ENCODE assay signal across 12 mouse cellular contexts in the genomic region with DNA sequence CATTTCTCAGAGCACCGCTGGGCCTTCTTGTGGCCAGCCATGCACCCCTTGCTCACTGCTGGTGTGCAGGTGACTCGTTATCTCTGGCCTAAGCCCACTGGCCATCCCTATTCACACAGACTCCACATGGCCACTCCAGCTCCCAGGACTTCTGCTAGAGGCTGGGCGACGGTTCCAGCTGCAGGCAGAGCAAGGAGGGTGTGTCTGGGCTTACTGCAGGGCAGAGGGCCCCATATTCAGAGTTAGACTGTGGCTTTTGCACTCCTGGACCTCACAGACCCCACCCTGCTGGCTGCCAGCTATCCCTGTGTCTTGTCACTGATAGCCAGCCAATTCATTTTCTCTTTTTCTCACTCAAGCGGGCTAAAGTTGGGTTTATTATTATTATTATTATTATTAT. TPM values are rescaled to one million over a fixed set of nuclear protein-coding genes. Genes with fewer than 3 reads are reported as not detected.
DNase-seq lines count a peak whose midpoint lies in the region; ATAC-seq and TF ChIP-seq lines count a peak whose summit lies in the region.
"Had no signal": no experiment of that assay in that cellular context is flagged by ENCODE, and none has a peak within 500 bp of the region (broad histone marks: within the 10 kb centered on the region; RNA-seq: fewer than 3 reads in every experiment).

No protein-coding gene starts in this region.

- TF ChIP-seq EP300 in ES-Bruce4 (IDR thresholded peaks at IDR 0.05; ENCODE audit: insufficient read depth, low read depth, low read length) = no peak

- H3K27ac ChIP-seq in liver, embryonic 12.5 days = no peak overlapping the region
- no peak overlapping the region for H3K27ac ChIP-seq in liver, embryonic 11.5 days (ENCODE audit: low read depth, low read length)
- H3K27ac ChIP-seq in ES-Bruce4 (ENCODE audit: insufficient read depth, low read length) = no peak overlapping the region
- peak overlapping the region; percentile 85 for H3K27ac ChIP-seq in intestine, embryonic 15.5 days
- H3K27ac ChIP-seq in small intestine, adult 2 months (ENCODE audit: insufficient read depth, low read depth, low read length) = peak overlapping the region; percentile 95
- no peak overlapping the region for H3K27ac ChIP-seq in heart, embryonic 11.5 days (ENCODE audit: low read depth, low read length)
- H3K27ac ChIP-seq: embryonic facial prominence, embryonic 10.5 days; forebrain, embryonic 13.5 days; hindbrain, embryonic 15.5 days had no signal

- H3K9ac ChIP-seq in liver, embryonic 12.5 days = peak overlapping the region; percentile 35; the same call in 1 of the 2 replicates
- no peak overlapping the region for H3K9ac ChIP-seq in liver, embryonic 11.5 days (ENCODE audit: low read depth, low read length)
- no peak overlapping the region for H3K9ac ChIP-seq in ES-Bruce4 (ENCODE audit: low read depth, poor library complexity, severe bottlenecking)
- H3K9ac ChIP-seq in intestine, embryonic 15.5 days = no peak overlapping the region
- no peak overlapping the region for H3K9ac ChIP-seq in heart, embryonic 11.5 days (ENCODE audit: low read depth, low read length)
- H3K9ac ChIP-seq: forebrain, embryonic 13.5 days; forebrain, postnatal 0 days; heart, embryonic 15.5 days; hindbrain, embryonic 15.5 days had no signal

- no peak for TF ChIP-seq CTCF in ES-Bruce4 (IDR thresholded peaks at IDR 0.05; ENCODE audit: low read depth, low read length)
- no peak for TF ChIP-seq CTCF in small intestine, adult 2 months (IDR thresholded peaks at IDR 0.05; ENCODE audit: extremely low read depth, insufficient read length, insufficient replicate concordance, low read depth, low read length)

- H3K4me1 ChIP-seq in liver, embryonic 12.5 days = peaks cover 28% of the 10 kb centered on the region
- H3K4me1 ChIP-seq in liver, embryonic 11.5 days (replicated peaks; ENCODE audit: control insufficient read depth, insufficient read depth, low read length) = peaks cover 14% of the 10 kb centered on the region
- H3K4me1 ChIP-seq in ES-Bruce4 (ENCODE audit: control insufficient read depth, insufficient read depth, low read length) = no peaks in the 10 kb centered on the region
- H3K4me1 ChIP-seq in intestine, embryonic 15.5 days (replicated peaks) = peaks cover 35% of the 10 kb centered on the region
- peaks cover 38% of the 10 kb centered on the region for H3K4me1 ChIP-seq in small intestine, adult 2 months (ENCODE audit: control insufficient read depth, insufficient read depth, insufficient read length, low read length)
- H3K4me1 ChIP-seq in heart, embryonic 11.5 days (ENCODE audit: control insufficient read depth, insufficient read depth, low read length) = no peaks in the 10 kb centered on the region; the same call in 1 of the 2 replicates
- H3K4me1 ChIP-seq: forebrain, embryonic 13.5 days; heart, embryonic 15.5 days; hindbrain, embryonic 15.5 days had no signal

- no peak overlapping the region for H3K4me2 ChIP-seq in liver, embryonic 12.5 days
- no peak overlapping the region for H3K4me2 ChIP-seq in liver, embryonic 11.5 days
- peak overlapping the region; percentile 26; the same call in 1 of the 2 replicates for H3K4me2 ChIP-seq in intestine, embryonic 15.5 days (replicated peaks)
- no peak overlapping the region for H3K4me2 ChIP-seq in heart, embryonic 11.5 days
- H3K4me2 ChIP-seq: forebrain, embryonic 13.5 days; heart, embryonic 15.5 days; hindbrain, embryonic 15.5 days had no signal

- H3K27me3 ChIP-seq in liver, embryonic 12.5 days (replicated peaks) = peaks cover 35% of the 10 kb centered on the region
- H3K27me3 ChIP-seq in liver, embryonic 11.5 days (replicated peaks; ENCODE audit: control insufficient read depth, insufficient read depth, low read length) = peaks cover 4% of the 10 kb centered on the region
- no peaks in the 10 kb centered on the region for H3K27me3 ChIP-seq in ES-Bruce4 (ENCODE audit: control insufficient read depth, insufficient read depth, low read length, poor library complexity, severe bottlenecking)
- no peaks in the 10 kb centered on the region; the same call in 1 of the 2 replicates for H3K27me3 ChIP-seq in intestine, embryonic 15.5 days (replicated peaks)
- no peaks in the 10 kb centered on the region for H3K27me3 ChIP-seq in small intestine, adult 2 months (ENCODE audit: control insufficient read depth, insufficient read depth, low read length)
- peaks cover 12% of the 10 kb centered on the region for H3K27me3 ChIP-seq in heart, embryonic 11.5 days (ENCODE audit: control insufficient read depth, insufficient read depth, low read length)
- H3K27me3 ChIP-seq: hindbrain, embryonic 15.5 days had no signal

- DNase-seq in liver, embryonic 11.5 days (ENCODE audit: low spot score) = no peak
- no peak for DNase-seq in testis, postnatal 14 days (ENCODE audit: low spot score)
- DNase-seq: forebrain, postnatal 0 days had no signal

- ATAC-seq in liver, embryonic 12.5 days = no peak
- ATAC-seq in liver, embryonic 11.5 days (replicated peaks; ENCODE audit: low FRiP score) = no peak
- ATAC-seq in intestine, embryonic 15.5 days = peak; percentile 69
- ATAC-seq in heart, embryonic 11.5 days (replicated peaks; ENCODE audit: insufficient number of reproducible peaks, low FRiP score, low TSS enrichment) = no peak
- ATAC-seq: forebrain, embryonic 13.5 days; forebrain, postnatal 0 days had no signal

- TF ChIP-seq POLR2A in ES-Bruce4 (IDR thresholded peaks at IDR 0.05; ENCODE audit: insufficient read depth, low read length) = no peak
- TF ChIP-seq POLR2A in small intestine, adult 2 months (IDR thresholded peaks at IDR 0.05; ENCODE audit: low read depth, low read length) = no peak; the same call in 1 of the 2 replicates

- H3K4me3 ChIP-seq in liver, embryonic 12.5 days = no peak overlapping the region
- H3K4me3 ChIP-seq in liver, embryonic 11.5 days (ENCODE audit: low read depth, low read length) = no peak overlapping the region
- peak overlapping the region; percentile 36 for H3K4me3 ChIP-seq in ES-Bruce4 (ENCODE audit: low read depth, low read length)
- no peak overlapping the region for H3K4me3 ChIP-seq in intestine, embryonic 15.5 days (replicated peaks)
- no peak overlapping the region for H3K4me3 ChIP-seq in small intestine, adult 2 months (ENCODE audit: low read depth, low read length)
- H3K4me3 ChIP-seq in heart, embryonic 11.5 days (ENCODE audit: low read depth, low read length) = no peak overlapping the region
- H3K4me3 ChIP-seq: embryonic facial prominence, embryonic 10.5 days; forebrain, embryonic 13.5 days; heart, embryonic 15.5 days; hindbrain, embryonic 15.5 days had no signal

- H3K9me3 ChIP-seq in liver, embryonic 12.5 days (replicated peaks) = no peaks in the 10 kb centered on the region
- no peaks in the 10 kb centered on the region for H3K9me3 ChIP-seq in liver, embryonic 11.5 days (ENCODE audit: control insufficient read depth, low read length)
- no peaks in the 10 kb centered on the region for H3K9me3 ChIP-seq in ES-Bruce4 (replicated peaks; ENCODE audit: control insufficient read depth, insufficient read depth, low read length, poor library complexity, severe bottlenecking)
- no peaks in the 10 kb centered on the region for H3K9me3 ChIP-seq in intestine, embryonic 15.5 days
- no peaks in the 10 kb centered on the region for H3K9me3 ChIP-seq in heart, embryonic 11.5 days (replicated peaks; ENCODE audit: control insufficient read depth, low read length)
- H3K9me3 ChIP-seq: embryonic facial prominence, embryonic 10.5 days; forebrain, embryonic 13.5 days; heart, embryonic 15.5 days; hindbrain, embryonic 15.5 days had no signal

- H3K36me3 ChIP-seq in liver, embryonic 12.5 days = no peaks in the 10 kb centered on the region
- H3K36me3 ChIP-seq in liver, embryonic 11.5 days (ENCODE audit: control insufficient read depth, insufficient read depth, low read length) = no peaks in the 10 kb centered on the region
- H3K36me3 ChIP-seq in ES-Bruce4 (ENCODE audit: control insufficient read depth, insufficient read depth, low read length, poor library complexity, severe bottlenecking) = no peaks in the 10 kb centered on the region
- H3K36me3 ChIP-seq in intestine, embryonic 15.5 days = no peaks in the 10 kb centered on the region
- H3K36me3 ChIP-seq in small intestine, adult 2 months (ENCODE audit: control insufficient read depth, insufficient read depth, low read length) = no peaks in the 10 kb centered on the region
- H3K36me3 ChIP-seq in heart, embryonic 11.5 days (ENCODE audit: control insufficient read depth, insufficient read depth, low read length) = no peaks in the 10 kb centered on the region
- H3K36me3 ChIP-seq: embryonic facial prominence, embryonic 10.5 days; heart, embryonic 15.5 days; hindbrain, embryonic 15.5 days had no signal

- 47% methylated on average over 5 of the region's 5 CpGs for WGBS in liver, embryonic 12.5 days (ENCODE audit: insufficient replicate concordance)
- WGBS in liver, embryonic 11.5 days = 51% methylated on average over 5 of the region's 5 CpGs
- WGBS in intestine, embryonic 15.5 days = 51% methylated on average over 5 of the region's 5 CpGs
- WGBS in small intestine, adult 2 months = 39% methylated on average over 5 of the region's 5 CpGs
- WGBS in heart, embryonic 11.5 days (ENCODE audit: insufficient replicate concordance) = 57% methylated on average over 5 of the region's 5 CpGs

RNA-seq across cellular contexts. Expression of a gene that starts 15.7 kb away (rescaled TPM):
- polyA plus RNA-seq in liver, embryonic 12.5 days (2016; fragmentation: Nextera tagmentation; extraction: Ambion mirVana) = 171 and 180 TPM in 2 replicates
- polyA plus RNA-seq in liver, embryonic 11.5 days (2014; fragmentation: Nextera tagmentation; extraction: Ambion mirVana) = 265 and 295 TPM in 2 replicates
- 124 and 141 TPM in 2 replicates for polyA plus RNA-seq in ES-Bruce4 (2011; ENCODE audit: insufficient read depth, insufficient read length, low read depth, missing spikeins)
- 235 and 246 TPM in 2 replicates for polyA plus RNA-seq in intestine, embryonic 15.5 days (2015; fragmentation: Nextera tagmentation; extraction: Ambion mirVana)
- polyA plus RNA-seq in small intestine, adult 2 months (2012; rRNA removed) = 65.0 and 109 TPM in 2 replicates
- polyA plus RNA-seq in heart, embryonic 11.5 days (2014; fragmentation: Nextera tagmentation; extraction: Ambion mirVana) = 202 and 221 TPM in 2 replicates

RNA-seq across cellular contexts. Expression of a gene that starts 16.1 kb away (rescaled TPM):
- polyA plus RNA-seq in liver, embryonic 12.5 days (2016; fragmentation: Nextera tagmentation; extraction: Ambion mirVana) = 769 and 831 TPM in 2 replicates
- polyA plus RNA-seq in liver, embryonic 11.5 days (2014; fragmentation: Nextera tagmentation; extraction: Ambion mirVana) = 1,052 and 1,118 TPM in 2 replicates
- 605 and 624 TPM in 2 replicates for polyA plus RNA-seq in ES-Bruce4 (2011; ENCODE audit: insufficient read depth, insufficient read length, low read depth, missing spikeins)
- 1,472 and 1,529 TPM in 2 replicates for polyA plus RNA-seq in intestine, embryonic 15.5 days (2015; fragmentation: Nextera tagmentation; extraction: Ambion mirVana)
- 631 and 1,064 TPM in 2 replicates for polyA plus RNA-seq in small intestine, adult 2 months (2012; rRNA removed)
- 1,603 and 1,668 TPM in 2 replicates for polyA plus RNA-seq in heart, embryonic 11.5 days (2014; fragmentation: Nextera tagmentation; extraction: Ambion mirVana)

RNA-seq across cellular contexts. Expression of a gene that starts 16.2 kb away (rescaled TPM):
- 0.69 and 0.79 TPM in 2 replicates for polyA plus RNA-seq in liver, embryonic 12.5 days (2016; fragmentation: Nextera tagmentation; extraction: Ambion mirVana)
- 0.69 and 2.4 TPM in 2 replicates for polyA plus RNA-seq in liver, embryonic 11.5 days (2014; fragmentation: Nextera tagmentation; extraction: Ambion mirVana)
- not detected in 2 replicates for polyA plus RNA-seq in ES-Bruce4 (2011; ENCODE audit: insufficient read depth, insufficient read length, low read depth, missing spikeins)
- 2.0 and 2.2 TPM in 2 replicates for polyA plus RNA-seq in intestine, embryonic 15.5 days (2015; fragmentation: Nextera tagmentation; extraction: Ambion mirVana)
- polyA plus RNA-seq in small intestine, adult 2 months (2012; rRNA removed) = 11.4 TPM in 1 of 2 replicates, not detected in the other
- 1.9 and 2.0 TPM in 2 replicates for polyA plus RNA-seq in heart, embryonic 11.5 days (2014; fragmentation: Nextera tagmentation; extraction: Ambion mirVana)

RNA-seq across cellular contexts. Expression of a gene that starts 36.6 kb away (rescaled TPM):
- 0.83 and 1.3 TPM in 2 replicates for polyA plus RNA-seq in liver, embryonic 12.5 days (2016; fragmentation: Nextera tagmentation; extraction: Ambion mirVana)
- 1.6 and 4.1 TPM in 2 replicates for polyA plus RNA-seq in liver, embryonic 11.5 days (2014; fragmentation: Nextera tagmentation; extraction: Ambion mirVana)
- 12.4 and 17.7 TPM in 2 replicates for polyA plus RNA-seq in ES-Bruce4 (2011; ENCODE audit: insufficient read depth, insufficient read length, low read depth, missing spikeins)
- polyA plus RNA-seq in intestine, embryonic 15.5 days (2015; fragmentation: Nextera tagmentation; extraction: Ambion mirVana) = 1.3 and 2.5 TPM in 2 replicates
- 1.6 and 3.6 TPM in 2 replicates for polyA plus RNA-seq in small intestine, adult 2 months (2012; rRNA removed)
- 3.5 and 4.6 TPM in 2 replicates for polyA plus RNA-seq in heart, embryonic 11.5 days (2014; fragmentation: Nextera tagmentation; extraction: Ambion mirVana)

RNA-seq across cellular contexts. Expression of a gene that starts 52.1 kb away (rescaled TPM):
- 10.6 TPM in 2 replicates for polyA plus RNA-seq in liver, embryonic 12.5 days (2016; fragmentation: Nextera tagmentation; extraction: Ambion mirVana)
- 10.5 and 12.3 TPM in 2 replicates for polyA plus RNA-seq in liver, embryonic 11.5 days (2014; fragmentation: Nextera tagmentation; extraction: Ambion mirVana)
- 0.91 and 1.4 TPM in 2 replicates for polyA plus RNA-seq in ES-Bruce4 (2011; ENCODE audit: insufficient read depth, insufficient read length, low read depth, missing spikeins)
- 41.9 and 46.6 TPM in 2 replicates for polyA plus RNA-seq in intestine, embryonic 15.5 days (2015; fragmentation: Nextera tagmentation; extraction: Ambion mirVana)
- polyA plus RNA-seq in small intestine, adult 2 months (2012; rRNA removed) = 48.7 and 124 TPM in 2 replicates
- 3.2 and 3.9 TPM in 2 replicates for polyA plus RNA-seq in heart, embryonic 11.5 days (2014; fragmentation: Nextera tagmentation; extraction: Ambion mirVana)

Comparison
In these comparisons a context has a peak if more than half of its experiments do, and no peak if none do; other contexts are left out.
1. H3K27ac ChIP-seq: peak in intestine, embryonic 15.5 days (single experiment) and small intestine, adult 2 months (single experiment); none in liver, embryonic 12.5 days (single experiment), liver, embryonic 11.5 days (single experiment), ES-Bruce4 (single experiment) and heart, embryonic 11.5 days (single experiment).